Mouse (Mus musculus) cerebellum, adult 11 months (tissue): ENCODE data around the gene Tmem260.
"Not testable (repeated sequence)": the region's sequence is repeated elsewhere in the genome, so short reads cannot be mapped to it uniquely, and the experiment has no call there.

Source experiments
- DNase-seq: peaks from one replicate; pipeline ENCODE4 v3.0.0; 2022

The Tmem260 gene

GRCm38 (mm10) chr14:48445984-48446683 lies at the start of gene Tmem260:
Gene Tmem260 (plus strand): TSS chr14:48446124.
- DNase-seq = peak; percentile 92

- DNase-seq = no peak
Observed at GRCm38 (mm10) chr14:48406086-48406485, 39.8 kb upstream of the Tmem260 start.

- no peak for DNase-seq
Observed at GRCm38 (mm10) chr14:48417064-48417463, 28.9 kb upstream of the Tmem260 start.

- DNase-seq = no peak
Observed at GRCm38 (mm10) chr14:48418264-48418663, 27.7 kb upstream of the Tmem260 start.

GRCm38 (mm10) chr14:48418672-48419071 lies 27.3 kb upstream of the Tmem260 start:
- no peak for DNase-seq

- DNase-seq = no peak
Observed at GRCm38 (mm10) chr14:48421476-48421875, 24.4 kb upstream of the Tmem260 start.

GRCm38 (mm10) chr14:48421996-48422395 lies 23.9 kb upstream of the Tmem260 start:
- no peak for DNase-seq

GRCm38 (mm10) chr14:48422436-48422835 lies 23.5 kb upstream of the Tmem260 start:
- no peak for DNase-seq

- no peak for DNase-seq
Observed at GRCm38 (mm10) chr14:48422901-48423300, 23.0 kb upstream of the Tmem260 start.

GRCm38 (mm10) chr14:48431978-48432377 lies 13.9 kb upstream of the Tmem260 start:
- no peak for DNase-seq

- no peak for DNase-seq
Observed at GRCm38 (mm10) chr14:48443796-48444195, 2.1 kb upstream of the Tmem260 start.

GRCm38 (mm10) chr14:48451966-48452407 lies 6.1 kb downstream of the Tmem260 start:
- DNase-seq = no peak

GRCm38 (mm10) chr14:48453411-48453810 lies 7.5 kb downstream of the Tmem260 start:
- no peak for DNase-seq

- DNase-seq = no peak
Observed at GRCm38 (mm10) chr14:48456305-48457092, 10.6 kb downstream of the Tmem260 start.

- no peak for DNase-seq
Observed at GRCm38 (mm10) chr14:48457288-48457938, 11.5 kb downstream of the Tmem260 start.

GRCm38 (mm10) chr14:48458901-48459300 lies 13.0 kb downstream of the Tmem260 start:
- no peak for DNase-seq

- no peak for DNase-seq
Observed at GRCm38 (mm10) chr14:48468339-48468738, 22.4 kb downstream of the Tmem260 start.

GRCm38 (mm10) chr14:48470742-48471487 lies 25.0 kb downstream of the Tmem260 start:
- no peak for DNase-seq

GRCm38 (mm10) chr14:48472179-48472578 lies 26.3 kb downstream of the Tmem260 start:
- DNase-seq = no peak

- no peak for DNase-seq
Observed at GRCm38 (mm10) chr14:48475370-48475769, 29.4 kb downstream of the Tmem260 start.

- DNase-seq = not testable (repeated sequence)
Observed at GRCm38 (mm10) chr14:48475834-48476233, 29.9 kb downstream of the Tmem260 start.

GRCm38 (mm10) chr14:48476278-48476677 lies 30.4 kb downstream of the Tmem260 start:
- DNase-seq = no peak

- no peak for DNase-seq
Observed at GRCm38 (mm10) chr14:48481591-48481990, 35.7 kb downstream of the Tmem260 start.
